Mouse (Mus musculus): Measurements from ENCODE around the gene Flt3l. TPM values are rescaled to one million over a fixed set of nuclear protein-coding genes. Genes with fewer than 3 reads are reported as not detected.
A peak's percentile ranks its signal among the peaks of the same experiment; 100 is the strongest.

The Flt3l gene
- polyA plus RNA-seq, 1 experiment: 151 TPM

DNA sequence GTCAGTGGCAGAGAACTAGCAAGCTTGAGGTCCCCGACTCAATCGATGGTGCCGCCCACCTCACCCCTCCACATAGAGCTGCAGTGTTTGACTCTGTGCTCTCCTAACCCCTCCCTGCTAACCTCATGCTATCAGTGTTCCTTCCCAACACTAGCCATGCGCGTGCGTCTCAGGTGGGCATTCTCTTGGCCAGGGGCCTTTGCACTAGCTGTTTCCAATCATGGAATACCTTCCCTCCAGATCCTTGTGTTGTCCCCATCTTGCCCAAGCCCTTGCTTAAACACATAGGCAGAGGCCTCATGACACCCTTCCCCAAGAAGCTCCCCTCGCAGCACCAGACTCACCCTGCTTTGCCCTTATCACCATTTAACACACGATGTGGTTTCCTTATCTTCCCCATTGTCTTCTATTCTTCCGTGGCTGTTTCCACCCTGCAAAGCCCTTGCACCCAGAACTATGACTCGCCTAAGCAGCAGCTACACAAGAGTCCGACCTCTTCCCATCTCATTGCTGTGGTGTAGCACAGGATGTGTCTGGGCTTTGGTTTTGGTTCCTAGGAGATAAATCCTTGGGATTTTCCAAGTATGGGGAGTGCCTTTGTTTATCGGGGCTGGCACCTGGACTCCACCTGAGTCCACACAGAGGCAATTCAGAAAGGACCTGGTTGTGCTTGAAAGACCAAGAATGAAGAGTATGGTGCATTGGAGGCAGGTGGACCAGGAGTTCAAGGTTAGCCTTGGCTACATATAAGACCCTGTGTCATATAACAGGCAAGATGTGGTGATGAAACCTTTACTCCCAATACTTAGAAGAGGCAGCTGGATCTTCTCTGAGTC lies 1.2 kb upstream of the Flt3l start:
- no peak for TF ChIP-seq CTCF (IDR thresholded peaks at IDR 0.05; ENCODE audit: insufficient read depth, low read length)
- no peak for TF ChIP-seq POLR2A (IDR thresholded peaks at IDR 0.05; ENCODE audit: borderline replicate concordance, extremely low read depth, low read depth, low read length)
- 60% methylated on average over 12 of the region's 12 CpGs for WGBS
- Histone ChIP-seq H3K4me1 (ENCODE audit: control insufficient read depth, insufficient read depth, low read length) (0 out of 2 replicates have a peak, but pooled peaks cover 5% of the 10 kb centered on the region), H3K4me3 (replicated peaks; ENCODE audit: extremely low read depth, low read depth, low read length) (no peak overlapping the region)
- no peak for DNase-seq

DNA sequence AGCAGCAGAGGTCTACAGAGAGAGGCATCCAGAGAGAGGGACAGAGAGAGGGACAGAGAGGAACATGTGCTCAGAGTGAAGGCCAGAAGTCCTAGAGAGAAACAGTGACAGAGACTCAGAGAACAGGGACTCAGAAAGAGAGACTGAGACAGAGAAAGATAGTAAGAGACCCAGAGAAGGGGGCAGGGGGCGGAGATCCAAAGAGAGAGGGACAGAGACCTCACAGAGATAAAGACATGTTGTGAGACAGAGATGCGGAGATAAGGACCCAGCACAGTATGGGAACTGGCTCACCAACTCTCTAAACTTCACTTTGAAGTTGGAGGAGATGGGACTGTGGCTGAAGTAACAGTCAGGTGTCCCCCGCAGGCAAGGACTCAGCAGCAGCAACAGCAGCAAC lies 862 bp downstream of the Flt3l start:
- no peak for TF ChIP-seq POLR2A (IDR thresholded peaks at IDR 0.05; ENCODE audit: borderline replicate concordance, extremely low read depth, low read depth, low read length)

DNA sequence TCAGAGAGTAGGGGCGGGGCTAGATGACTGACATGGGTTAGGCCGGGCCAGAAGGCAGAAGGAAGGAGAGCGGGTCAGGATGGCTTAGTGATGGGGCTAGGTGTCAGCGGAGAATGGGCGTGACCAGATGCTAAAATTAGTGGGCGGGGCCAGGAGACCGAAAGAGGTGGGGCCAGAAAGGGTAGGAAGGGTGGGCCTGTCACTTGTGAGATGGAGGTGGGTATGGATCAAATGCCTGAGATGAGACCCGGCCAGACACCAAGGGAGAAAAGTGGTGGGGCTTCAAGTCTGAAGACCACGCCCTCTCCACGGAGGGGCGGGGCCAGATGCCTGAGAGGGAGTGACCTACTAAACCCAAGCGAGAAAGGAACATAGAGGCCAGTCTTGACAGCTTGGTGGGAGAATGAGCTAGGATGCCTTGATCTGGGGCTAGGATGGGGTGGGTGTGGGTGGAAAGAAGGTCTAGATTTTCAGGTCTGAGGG lies 1.6 kb downstream of the Flt3l start:
- WGBS: 22% methylated on average over 12 of the region's 12 CpGs

More for the DNA sequence above, 862 bp downstream of the Flt3l start:
- Histone ChIP-seq H3K4me3 (replicated peaks; ENCODE audit: extremely low read depth, low read depth, low read length) (peak overlapping the region; percentile 78), H3K4me1 (ENCODE audit: control insufficient read depth, insufficient read depth, low read length) (0 out of 2 replicates have a peak, but pooled peaks cover 5% of the 10 kb centered on the region)
- DNase-seq: no peak
- WGBS: 75% methylated on average over 3 of the region's 3 CpGs

DNA sequence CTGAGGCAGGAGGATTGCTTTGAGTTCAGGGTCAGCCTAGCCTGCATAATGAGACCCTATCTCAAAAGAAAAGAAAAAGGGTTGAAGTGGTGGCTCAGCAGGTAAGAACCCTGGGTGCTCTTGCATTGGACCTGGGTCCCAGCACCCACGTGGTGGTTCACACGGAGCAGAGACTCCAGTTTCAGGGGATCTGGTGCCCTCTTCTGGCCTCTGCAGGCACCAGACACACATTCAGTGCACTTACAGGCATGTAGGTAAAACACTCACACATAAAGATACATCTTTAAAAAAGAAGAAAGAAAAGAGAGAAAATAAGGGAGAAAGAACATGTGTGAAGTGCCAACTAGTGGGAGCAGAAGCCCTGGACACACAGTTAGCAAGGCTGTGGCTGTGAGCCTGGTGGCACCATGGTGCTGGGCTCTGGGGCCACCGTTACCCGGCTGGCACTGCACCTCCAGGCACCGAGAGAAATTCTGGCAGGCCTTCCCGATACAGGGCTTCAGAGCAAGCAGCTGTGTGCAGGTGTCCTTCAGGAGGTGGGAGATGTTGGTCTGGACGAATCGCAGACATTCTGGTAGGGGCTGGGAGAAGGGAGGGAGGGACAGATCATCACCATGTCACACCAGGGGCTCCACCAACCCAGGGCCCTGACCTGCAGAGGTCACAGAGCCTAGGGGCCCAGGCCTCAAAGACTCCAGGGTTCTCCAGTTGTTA lies 2.6 kb downstream of the Flt3l start:
- TF ChIP-seq CTCF (IDR thresholded peaks at IDR 0.05; ENCODE audit: insufficient read depth, low read length) (peak; percentile 25; the same call in 1 of the 2 replicates), POLR2A (IDR thresholded peaks at IDR 0.05; ENCODE audit: borderline replicate concordance, extremely low read depth, low read depth, low read length) (no peak)
- no peak overlapping the region for H3K4me3 ChIP-seq (replicated peaks; ENCODE audit: extremely low read depth, low read depth, low read length)
- H3K4me1 ChIP-seq (ENCODE audit: control insufficient read depth, insufficient read depth, low read length): peaks cover 8% of the 10 kb centered on the region; the same call in 1 of the 2 replicates
- WGBS: 79% methylated on average over 8 of the region's 8 CpGs
- no peak for DNase-seq

More for the DNA sequence above, 1.6 kb downstream of the Flt3l start:
- TF ChIP-seq POLR2A (IDR thresholded peaks at IDR 0.05; ENCODE audit: borderline replicate concordance, extremely low read depth, low read depth, low read length): no peak
- no peak for TF ChIP-seq CTCF (IDR thresholded peaks at IDR 0.05; ENCODE audit: insufficient read depth, low read length)
- DNase-seq: no peak
- H3K4me1 ChIP-seq (ENCODE audit: control insufficient read depth, insufficient read depth, low read length): peaks cover 7% of the 10 kb centered on the region; the same call in 1 of the 2 replicates
- peak overlapping the region; percentile 14 for H3K4me3 ChIP-seq (replicated peaks; ENCODE audit: extremely low read depth, low read depth, low read length)

- Histone ChIP-seq H3K4me1 (ENCODE audit: control insufficient read depth, insufficient read depth, low read length) (peaks cover 13% of the 10 kb centered on the region), H3K4me3 (replicated peaks; ENCODE audit: extremely low read depth, low read depth, low read length) (no peak overlapping the region)
- no peak for TF ChIP-seq POLR2A (IDR thresholded peaks at IDR 0.05; ENCODE audit: borderline replicate concordance, extremely low read depth, low read depth, low read length)
- TF ChIP-seq CTCF (IDR thresholded peaks at IDR 0.05; ENCODE audit: insufficient read depth, low read length): no peak
- WGBS: 81% methylated on average over 11 of the region's 11 CpGs
- no peak for DNase-seq
Observed at GRCm38 (mm10) chr7:45131850-45132249, 4.4 kb downstream of the Flt3l start.

- DNase-seq: no peak
- H3K4me3 ChIP-seq (replicated peaks; ENCODE audit: extremely low read depth, low read depth, low read length): no peak overlapping the region
- 71% methylated on average over 15 of the region's 15 CpGs for WGBS
- peaks cover 10% of the 10 kb centered on the region for H3K4me1 ChIP-seq (ENCODE audit: control insufficient read depth, insufficient read depth, low read length)
- TF ChIP-seq POLR2A (IDR thresholded peaks at IDR 0.05; ENCODE audit: borderline replicate concordance, extremely low read depth, low read depth, low read length): no peak
- TF ChIP-seq CTCF (IDR thresholded peaks at IDR 0.05; ENCODE audit: insufficient read depth, low read length): no peak
Observed at GRCm38 (mm10) chr7:45129776-45130512, 6.3 kb downstream of the Flt3l start.

DNA sequence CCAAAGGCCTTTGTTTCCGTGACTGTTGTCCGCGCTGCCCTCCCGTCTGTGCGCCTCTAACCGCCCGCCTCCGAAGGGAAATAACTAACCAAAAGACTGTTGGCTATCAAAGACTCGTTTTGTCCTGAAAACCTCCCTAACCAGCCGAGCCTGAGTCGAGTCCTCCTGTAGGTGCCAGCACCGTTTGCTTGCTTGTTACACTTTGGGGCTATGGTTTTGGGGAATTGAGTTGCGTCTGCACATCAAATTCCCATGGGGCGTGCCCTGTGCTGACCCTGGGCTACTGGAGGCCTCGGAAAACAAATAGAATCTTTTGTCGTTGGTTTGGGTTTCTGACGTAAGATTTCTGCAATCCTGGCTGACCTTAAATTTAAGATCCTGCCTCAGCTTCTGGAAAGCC lies 6.9 kb downstream of the Flt3l start:
- Histone ChIP-seq H3K4me1 (ENCODE audit: control insufficient read depth, insufficient read depth, low read length) (peaks cover 10% of the 10 kb centered on the region), H3K4me3 (replicated peaks; ENCODE audit: extremely low read depth, low read depth, low read length) (peak overlapping the region; percentile 67)
- DNase-seq: no peak
- no peak for TF ChIP-seq CTCF (IDR thresholded peaks at IDR 0.05; ENCODE audit: insufficient read depth, low read length)
- no peak for TF ChIP-seq POLR2A (IDR thresholded peaks at IDR 0.05; ENCODE audit: borderline replicate concordance, extremely low read depth, low read depth, low read length)
- 2% methylated on average over 17 of the region's 17 CpGs for WGBS

GRCm38 (mm10) chr7:45128624-45129246 lies 7.5 kb downstream of the Flt3l start, which contains the start of gene Rpl13a:
Gene Rpl13a, minus strand, starts transcription at chr7:45128761.
- TF ChIP-seq CTCF (IDR thresholded peaks at IDR 0.05; ENCODE audit: insufficient read depth, low read length) (peak; percentile 77), POLR2A (IDR thresholded peaks at IDR 0.05; ENCODE audit: borderline replicate concordance, extremely low read depth, low read depth, low read length) (peak; percentile 98)
- Histone ChIP-seq H3K4me1 (ENCODE audit: control insufficient read depth, insufficient read depth, low read length) (peaks cover 10% of the 10 kb centered on the region), H3K4me3 (replicated peaks; ENCODE audit: extremely low read depth, low read depth, low read length) (peak within 1 kb of the TSS; percentile 93)
- under 1% methylated on average over 48 of the region's 48 CpGs for WGBS
- peak; percentile 97 for DNase-seq
